Mouse (Mus musculus) monocyte, adult 5-6 weeks (primary cell): Measurements from ENCODE around the gene Atp6v1f. TPM values are rescaled to one million over a fixed set of nuclear protein-coding genes. Genes with fewer than 3 reads are reported as not detected.

Experiments used
- ATAC-seq: fragments of 153-309, 156-312 bp; replicated peaks from 2 replicates; pipeline ENCODE4 v1.8.0; 2017; ENCODE audit warnings: mild to moderate bottlenecking; ENCODE audit not compliant: low TSS enrichment, insufficient number of reproducible peaks, severe bottlenecking, poor library complexity, low FRiP score
- total RNA-seq: library from RNA; stranded (forward); fragments of 200-1000, 200-491, 200-594 nt; gene quantifications from 3 replicates; pipeline ENCODE4 v1.2.3, GENCODE M21; 2017

Atp6v1f gene
- total RNA-seq: 216 to 361 TPM (median 337 TPM) in 3 replicates

DNA sequence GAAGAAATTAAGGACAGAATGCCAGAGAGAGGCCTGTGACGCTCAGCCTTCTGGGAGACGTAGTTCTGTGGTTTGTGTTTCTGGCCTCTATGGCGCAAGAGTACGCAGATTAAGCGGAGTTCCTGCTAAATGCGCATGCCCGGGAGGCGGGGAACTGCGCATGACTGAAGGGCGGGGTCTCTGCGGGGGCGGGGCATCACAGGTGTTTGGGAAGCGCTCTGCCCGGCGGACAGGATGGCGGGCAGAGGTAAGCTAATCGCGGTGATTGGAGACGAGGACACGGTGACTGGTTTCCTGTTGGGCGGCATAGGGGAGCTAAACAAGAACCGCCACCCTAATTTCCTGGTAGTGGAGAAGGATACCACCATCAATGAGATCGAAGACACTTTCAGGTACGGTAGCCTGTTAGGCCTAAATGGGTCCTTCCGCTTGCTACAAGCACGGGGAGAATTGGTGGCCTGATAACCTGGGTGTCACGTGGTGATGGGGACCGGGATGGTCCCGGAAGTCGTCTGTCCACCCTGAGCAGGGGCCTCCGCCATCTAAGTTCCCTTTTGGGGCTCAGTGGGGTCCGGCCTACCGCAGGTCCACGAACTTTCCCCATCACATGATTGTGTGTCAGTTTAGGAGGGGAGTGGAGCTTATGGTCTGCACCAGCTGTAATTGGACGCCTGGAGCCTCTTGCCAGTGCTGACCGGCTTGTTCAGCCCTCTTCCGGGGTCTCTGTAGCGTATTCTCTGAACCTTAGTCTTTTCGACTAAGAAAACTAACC lies at the start of gene Atp6v1f:
Atp6v1f (plus strand) TSS at position 136 of the 772 bp plus-strand sequence.
- ATAC-seq: peak; percentile 93

DNA sequence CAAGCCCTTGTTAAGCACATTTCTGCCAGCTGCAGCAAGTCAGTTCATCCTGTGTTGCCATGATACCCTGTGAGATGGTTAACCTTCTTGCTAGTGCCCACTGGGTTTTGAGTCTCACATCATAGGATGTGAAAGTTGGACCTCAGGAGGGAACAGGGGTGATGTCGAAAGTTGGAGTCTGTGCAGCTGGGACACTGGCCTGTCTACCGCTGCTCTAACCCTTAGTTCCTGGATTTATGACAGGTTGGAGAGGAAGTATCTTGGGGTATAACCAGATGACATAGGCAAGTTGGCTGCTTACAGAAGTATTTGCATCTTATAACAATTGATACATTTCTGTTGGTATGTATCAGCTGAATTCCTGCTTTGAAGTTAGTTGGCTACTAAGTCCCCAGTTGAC lies 46.9 kb upstream of the Atp6v1f start:
- no peak for ATAC-seq

DNA sequence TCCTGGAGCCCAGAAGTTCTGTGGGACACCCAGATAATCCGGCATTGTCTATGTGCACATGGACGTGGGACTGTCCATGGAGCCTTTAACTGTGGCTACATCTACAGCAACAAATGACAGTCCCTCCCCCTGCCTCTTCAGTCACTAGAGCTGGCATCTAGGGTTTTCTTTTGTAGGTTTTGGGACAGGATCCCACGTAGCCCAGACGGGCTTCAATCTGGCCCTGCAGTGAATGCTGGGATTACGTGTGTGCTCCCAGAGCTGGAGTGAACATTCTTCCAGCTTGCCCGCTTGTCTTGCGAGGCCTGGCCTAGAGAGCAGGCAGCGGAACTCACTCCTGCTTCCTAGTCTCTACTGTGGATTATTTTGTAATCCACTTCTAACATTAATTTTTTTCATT lies 42.4 kb upstream of the Atp6v1f start:
- ATAC-seq: no peak

DNA sequence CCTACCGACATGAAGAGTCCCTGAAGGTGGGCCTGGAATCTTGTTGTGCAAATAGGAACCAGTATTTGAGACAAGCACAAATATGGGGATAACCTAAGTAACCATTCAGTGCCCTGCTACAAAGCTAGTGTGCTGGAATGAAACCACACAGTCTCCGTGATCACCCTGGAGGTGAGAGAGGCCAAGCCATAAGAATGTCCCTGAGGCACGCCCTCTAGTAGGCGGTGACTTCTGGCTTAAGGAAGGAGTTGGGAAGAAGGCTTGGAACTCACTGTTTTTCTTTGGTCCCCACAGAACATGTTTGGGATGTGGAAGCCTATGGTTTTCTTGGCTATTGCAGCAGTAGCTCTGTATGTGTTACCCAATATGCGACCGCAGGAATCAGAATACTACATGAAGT lies 41.2 kb upstream of the Atp6v1f start:
- no peak for ATAC-seq

DNA sequence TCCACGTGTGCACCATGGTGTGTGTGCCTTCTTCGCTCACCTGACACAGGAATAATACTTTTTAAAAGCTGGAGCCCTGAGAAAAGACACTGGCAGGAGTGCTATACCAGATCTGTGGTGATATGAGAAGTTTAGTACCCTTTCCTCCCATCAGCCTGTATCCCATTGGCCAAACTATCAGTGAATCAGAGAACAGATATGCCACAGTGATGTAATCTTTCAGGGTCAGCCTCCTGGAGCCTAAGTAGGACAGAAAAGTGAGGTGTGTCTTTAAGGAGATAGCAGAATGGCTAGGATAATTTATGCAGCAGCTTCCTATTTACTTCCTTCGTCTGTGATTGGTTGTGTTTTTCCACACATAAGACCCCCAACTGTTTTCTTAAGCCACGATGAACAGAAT lies 39.3 kb upstream of the Atp6v1f start:
- ATAC-seq: no peak

DNA sequence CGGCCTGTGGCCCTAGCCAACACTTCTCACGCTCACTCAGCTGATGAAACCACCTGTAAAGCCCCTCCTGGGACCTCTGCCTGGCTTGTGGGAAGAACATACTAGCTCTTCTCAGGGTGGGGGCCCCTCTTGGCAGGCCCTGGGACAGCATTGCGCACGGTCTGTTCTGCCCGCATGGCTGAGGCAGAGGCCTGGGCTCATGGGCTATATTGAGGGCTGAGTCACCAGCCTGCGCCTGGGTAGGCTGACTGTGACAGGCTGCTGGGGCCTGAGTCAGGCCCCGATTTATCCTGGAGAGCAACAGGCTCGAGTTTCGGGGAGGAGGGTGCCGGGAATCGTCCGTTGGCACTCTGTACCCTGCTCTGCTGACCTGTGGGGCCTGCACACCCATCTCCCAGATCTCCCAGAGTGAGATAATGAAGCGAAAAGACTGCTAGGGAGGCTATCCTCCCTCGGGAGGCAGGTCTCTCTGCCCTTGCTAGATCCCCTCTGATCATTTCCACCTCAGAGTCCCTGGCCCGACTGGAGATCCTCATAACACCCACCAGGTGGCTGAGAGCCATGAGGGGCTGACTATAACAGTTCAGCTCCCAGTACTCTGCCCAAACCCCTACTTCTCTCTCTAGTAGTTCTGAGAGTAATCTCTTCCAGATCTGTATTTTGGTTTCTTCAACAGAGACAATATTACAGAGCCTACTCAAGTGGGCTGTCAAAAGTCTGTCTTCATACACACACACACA lies 36.7 kb upstream of the Atp6v1f start:
- no peak for ATAC-seq

DNA sequence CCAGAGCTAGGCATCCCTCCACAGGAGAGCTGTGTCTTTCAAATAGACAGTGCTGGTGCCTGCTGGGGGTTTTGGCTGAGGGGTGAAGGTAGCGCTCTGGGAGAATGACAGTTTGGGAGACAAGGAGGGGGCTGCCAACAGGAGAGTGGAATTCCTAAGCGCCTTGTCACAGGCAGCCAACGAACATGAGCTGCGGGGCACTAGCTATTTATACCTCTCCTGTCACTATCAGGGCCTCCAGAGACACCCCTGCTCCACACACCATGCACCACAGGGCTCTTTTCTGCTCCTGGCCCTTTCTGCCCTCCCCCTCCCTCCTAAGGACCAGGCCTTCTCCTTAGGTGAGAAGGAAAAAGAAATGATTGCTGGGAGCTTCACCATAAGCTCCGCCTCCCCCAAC lies 36.0 kb upstream of the Atp6v1f start:
- ATAC-seq: no peak

DNA sequence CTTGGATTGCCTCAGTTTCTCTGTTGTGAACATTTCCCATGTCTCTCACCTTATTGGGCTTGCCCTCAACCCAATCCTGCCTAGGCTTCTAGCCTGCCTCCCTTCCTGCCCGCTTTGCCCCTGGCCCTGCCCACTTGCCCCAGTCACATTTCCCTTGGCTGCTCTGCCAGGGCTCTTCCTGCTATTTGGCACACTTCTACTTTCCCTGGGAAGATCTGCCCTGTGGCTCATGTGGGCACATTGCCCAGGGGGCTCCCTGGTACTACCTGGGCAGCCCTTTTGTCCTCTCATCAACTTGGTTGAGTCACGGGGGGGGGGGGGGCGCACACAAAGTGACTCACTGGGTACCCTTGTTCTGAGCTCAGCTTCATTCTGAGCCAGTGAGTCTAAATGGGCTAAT lies 35.4 kb upstream of the Atp6v1f start:
- no peak for ATAC-seq

DNA sequence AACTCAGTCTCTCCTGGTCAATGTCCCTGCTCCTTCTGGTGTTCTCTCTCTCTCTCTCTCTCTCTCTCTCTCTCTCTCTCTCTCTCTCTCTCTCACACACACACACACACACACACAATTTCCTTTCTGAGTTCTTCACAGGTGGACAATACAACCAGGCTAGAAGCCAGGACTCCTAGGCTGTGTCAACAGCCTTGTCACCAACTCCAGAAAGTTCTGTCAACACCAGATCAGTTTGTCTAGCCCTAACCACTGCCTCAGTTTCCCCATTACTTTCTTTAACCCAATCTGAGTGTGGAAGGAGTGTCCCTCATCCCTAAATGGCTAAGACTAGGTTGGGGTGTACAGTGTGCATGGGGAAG lies 34.9 kb upstream of the Atp6v1f start:
- ATAC-seq: no peak

DNA sequence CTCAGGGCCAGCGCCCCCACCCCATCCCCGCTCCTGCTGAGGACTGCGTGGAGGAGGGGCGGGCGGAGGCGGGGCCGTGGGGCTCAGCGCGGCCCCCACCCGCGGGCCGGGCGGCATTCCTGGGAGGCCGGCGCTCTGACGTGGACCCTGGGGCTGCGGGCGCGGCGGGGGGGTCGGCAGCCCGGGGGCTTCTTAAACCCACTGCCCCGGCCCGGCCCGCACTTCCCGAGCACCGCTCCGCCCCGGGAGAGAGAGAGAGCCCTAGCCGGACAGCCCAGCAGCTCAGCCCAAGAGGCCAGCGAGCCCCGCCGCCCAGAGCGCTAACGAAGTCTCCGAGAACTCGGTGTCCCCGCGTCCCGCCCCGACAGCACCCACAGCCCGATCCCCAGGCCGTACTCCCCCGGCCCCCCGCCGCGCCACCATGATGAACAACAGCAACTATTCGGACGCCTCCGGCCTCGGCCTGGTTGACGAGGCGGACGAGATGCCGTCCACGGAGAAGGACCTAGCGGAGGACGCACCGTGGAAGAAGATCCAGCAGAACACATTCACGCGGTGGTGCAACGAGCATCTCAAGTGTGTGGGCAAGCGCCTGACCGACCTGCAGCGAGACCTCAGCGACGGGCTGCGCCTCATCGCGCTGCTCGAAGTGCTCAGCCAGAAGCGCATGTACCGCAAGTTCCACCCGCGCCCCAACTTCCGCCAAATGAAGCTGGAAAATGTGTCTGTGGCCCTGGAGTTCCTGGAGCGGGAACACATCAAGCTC lies 34.3 kb upstream of the Atp6v1f start, which contains the start of gene Flnc:
Flnc (plus strand) TSS at position 219 of the 766 bp plus-strand sequence.
- ATAC-seq: no peak

DNA sequence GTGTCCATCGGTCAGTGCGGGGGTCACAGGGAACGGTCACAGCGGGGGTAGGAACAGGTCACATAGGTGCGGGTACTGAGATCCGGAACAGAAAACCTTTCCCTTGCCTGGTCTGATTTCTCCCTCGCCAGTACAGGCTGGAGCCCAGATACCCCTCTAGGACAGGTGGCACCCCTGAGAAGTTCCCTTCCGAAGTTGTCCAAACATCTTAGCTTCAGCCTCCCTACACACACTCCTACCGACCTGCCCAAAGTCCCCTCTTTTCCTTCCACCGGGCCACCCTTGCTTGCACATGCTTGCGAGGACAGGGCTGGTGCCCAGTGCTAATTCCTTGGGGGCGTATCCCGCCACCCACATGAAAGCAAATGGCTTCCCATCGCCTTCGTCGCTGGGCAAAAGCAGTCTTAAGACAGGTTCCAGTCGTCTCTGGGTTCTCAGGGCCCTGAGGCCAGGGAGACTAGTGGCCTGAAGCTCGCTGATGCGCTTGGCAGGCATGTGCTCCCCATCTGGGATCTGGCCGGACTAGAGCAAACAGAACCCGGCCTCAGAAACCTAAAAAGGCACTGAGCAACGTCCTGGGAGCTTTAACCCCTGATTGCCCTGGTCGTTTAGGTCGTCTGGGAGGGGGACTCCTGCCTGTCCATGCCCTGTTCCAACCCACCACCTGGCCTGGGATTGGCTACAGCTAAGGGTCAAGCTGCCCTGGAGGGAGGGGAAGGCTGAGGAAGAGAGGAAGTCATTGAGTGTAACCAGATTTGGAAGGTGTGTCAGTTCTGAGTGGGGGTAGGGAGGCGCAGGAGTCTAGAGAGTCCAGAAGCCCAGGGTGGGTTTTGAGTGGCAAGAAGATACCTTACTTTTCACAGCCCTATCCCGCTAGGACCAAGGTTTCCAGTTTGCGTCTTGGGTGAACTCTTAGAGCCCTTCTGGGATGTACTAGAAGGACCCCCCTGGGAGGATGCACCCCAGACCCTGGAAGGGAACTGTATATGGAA lies 33.4 kb upstream of the Atp6v1f start:
- no peak for ATAC-seq

DNA sequence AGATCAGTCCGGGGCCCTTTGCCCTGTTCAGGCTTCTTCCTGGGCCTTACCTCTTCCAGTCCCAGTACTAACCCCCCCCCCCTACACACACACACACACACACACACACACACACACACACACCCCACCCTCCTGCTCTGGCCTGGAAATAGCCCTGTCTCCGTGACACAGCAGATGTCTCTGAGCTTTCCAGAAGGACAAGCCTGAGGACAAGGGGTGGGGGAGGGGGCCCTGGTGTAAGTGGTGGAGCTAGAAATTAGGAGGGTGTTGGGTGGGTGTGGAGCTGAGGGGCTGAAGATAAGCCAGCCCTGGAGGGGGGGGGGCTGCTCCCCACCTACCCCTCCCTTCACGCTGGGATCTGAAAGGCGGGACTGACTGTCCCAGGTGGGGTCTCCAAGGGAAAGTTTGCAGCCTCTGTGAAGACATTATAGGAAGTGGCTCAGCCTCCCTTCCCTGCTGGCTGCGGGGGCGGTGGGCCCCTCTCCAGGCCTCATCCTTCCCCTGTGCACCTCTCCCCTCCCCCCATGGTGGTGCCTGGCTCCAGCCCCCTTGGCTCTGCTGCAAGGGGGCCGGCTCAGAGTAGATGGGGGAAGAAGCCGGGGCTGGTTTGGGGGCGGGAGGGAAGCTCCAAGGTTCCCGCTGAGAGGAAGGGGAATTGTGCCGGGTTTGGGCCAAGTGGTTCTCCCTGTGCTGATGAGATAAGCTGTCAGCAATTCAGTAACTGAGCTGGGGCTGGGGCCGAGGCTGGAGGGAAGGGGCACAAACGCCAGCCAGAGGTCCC lies 32.4 kb upstream of the Atp6v1f start:
- ATAC-seq: no peak

DNA sequence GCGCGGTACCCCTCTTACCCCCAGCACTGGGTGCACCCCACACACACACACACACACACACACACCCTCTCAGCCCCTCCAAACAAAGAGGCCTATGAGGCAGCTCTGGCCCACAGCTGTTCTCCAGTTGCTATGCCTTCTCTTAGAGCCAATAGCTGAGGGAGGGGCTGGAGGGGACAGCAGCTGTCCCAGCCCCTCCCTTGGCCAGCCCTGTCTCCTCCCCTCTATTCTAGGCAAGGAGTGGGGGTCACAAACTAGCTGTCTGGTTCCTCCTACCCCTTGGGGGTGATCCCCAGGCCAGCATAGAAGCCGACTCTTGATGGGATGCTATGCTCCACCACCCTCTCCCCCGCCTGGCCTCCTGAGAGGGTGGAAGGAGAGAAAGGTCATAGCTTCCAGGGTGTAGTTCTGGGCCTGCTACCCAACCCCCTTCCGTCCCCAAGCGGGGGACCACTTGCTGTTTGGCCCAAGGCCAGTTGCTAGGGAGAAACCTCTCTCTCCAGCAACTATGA lies 31.5 kb upstream of the Atp6v1f start:
- ATAC-seq: no peak

DNA sequence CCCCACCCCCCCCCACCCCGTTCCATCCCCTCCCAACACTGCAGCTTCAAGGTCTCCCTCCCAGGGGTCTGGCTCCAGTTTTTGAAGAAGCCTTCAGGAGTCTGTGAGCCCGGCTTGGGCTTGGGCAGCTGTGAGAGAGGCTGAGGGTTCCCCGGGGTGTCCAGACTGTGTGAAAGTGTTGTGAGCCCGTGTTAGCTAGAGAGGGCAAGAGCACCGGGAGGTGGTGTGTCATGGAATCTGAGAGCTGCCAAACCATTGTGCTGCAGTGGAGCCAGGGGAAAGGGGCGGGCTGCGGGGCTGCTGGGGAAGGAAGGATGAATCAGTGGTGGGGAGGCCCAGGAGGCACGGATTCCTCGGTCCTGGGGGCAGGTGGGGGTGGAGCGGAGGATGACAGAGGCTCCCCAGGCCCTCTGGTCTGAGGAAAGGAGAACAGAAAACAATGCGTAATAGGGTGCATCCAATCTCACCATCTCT lies 31.0 kb upstream of the Atp6v1f start:
- no peak for ATAC-seq

DNA sequence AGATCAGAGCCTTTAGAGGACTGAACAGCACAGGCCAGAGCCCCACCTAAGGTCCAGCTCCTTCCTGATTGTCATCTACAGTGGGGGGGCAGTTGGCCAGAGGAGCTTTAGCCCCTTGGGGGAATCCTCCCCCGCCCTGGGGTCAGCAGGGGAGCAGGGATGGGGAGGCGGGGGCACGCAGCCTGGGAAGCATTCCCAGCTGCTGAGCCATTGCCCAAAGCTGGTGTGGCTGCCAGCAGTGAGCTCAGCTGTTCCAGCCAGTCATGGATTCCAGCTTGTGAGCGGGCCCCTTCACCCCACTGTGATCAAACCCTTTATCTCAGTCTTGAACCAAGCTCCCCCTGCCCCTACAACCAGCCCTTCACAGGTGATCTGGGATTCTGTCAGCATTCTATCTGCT lies 28.3 kb upstream of the Atp6v1f start:
- no peak for ATAC-seq

DNA sequence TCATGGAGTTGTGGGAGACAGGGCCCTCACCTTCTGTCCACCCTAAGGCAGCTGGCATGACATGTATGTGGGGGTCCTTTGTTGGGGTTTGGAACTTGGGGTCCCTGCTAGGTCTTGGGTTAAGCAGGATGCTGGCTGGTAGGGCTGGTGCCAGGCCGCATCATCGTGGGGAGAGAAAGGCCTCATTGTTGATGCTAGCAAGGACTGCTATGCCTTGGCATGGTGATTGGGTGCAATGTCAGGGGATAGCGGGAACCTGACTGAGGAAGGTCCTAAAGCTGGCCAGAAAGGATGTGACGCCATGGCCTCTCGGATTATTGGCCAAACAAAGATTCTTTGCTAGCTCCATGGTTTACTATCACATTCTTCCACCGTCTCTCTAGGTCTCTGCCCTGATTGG lies 27.7 kb upstream of the Atp6v1f start:
- ATAC-seq: no peak

DNA sequence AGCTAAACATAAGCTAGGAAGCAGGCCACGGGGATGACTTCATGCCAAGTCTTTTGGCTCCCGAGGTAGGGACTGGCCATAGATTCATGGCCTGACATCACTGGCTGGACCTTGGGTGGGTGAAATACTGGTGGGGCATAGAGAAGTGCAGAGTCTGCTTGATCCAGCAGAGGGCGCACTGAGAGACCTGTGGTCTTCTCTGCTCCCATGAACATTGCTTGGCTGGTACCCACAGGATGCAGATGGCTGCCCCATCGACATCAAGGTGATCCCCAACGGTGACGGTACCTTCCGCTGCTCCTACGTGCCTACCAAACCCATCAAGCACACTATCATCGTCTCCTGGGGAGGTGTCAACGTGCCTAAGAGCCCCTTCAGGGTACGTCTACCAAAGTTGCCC lies 22.7 kb upstream of the Atp6v1f start:
- ATAC-seq: no peak
